Mouse (Mus musculus) heart, postnatal 0 days (tissue): ENCODE measurements at regions not wholly inside any gene's neighbourhood (a gene's known extent, or its start where the extent isn't known, plus 50 kb on each side); places are given as distances from the start of the nearest gene placed in this dataset.

Source experiments
- ATAC-seq: fragments of 200-750 bp; cut with Nextera tagmentation; 2 replicates; pipeline ENCODE4 v1.8.0; 2017; ENCODE audit warnings: low read depth, moderate number of reproducible peaks, moderate library complexity; ENCODE audit not compliant: insufficient read depth
- DNase-seq: peaks from one replicate; pipeline ENCODE4 v3.0.0-alpha.2; 2016; ENCODE audit warnings: low spot score
- H3K27ac ChIP-seq: fragments of 300-500 bp; sonication (generic); 2 replicates; pipeline ENCODE4 v1.5.1; 2014; ENCODE audit warnings: low read depth, mild to moderate bottlenecking
- H3K27me3 ChIP-seq: fragments of 300-500 bp; sonication (generic); 2 replicates; pipeline ENCODE4 v1.6.1; 2014; ENCODE audit warnings: low read length, mixed read lengths; ENCODE audit not compliant: control insufficient read depth, insufficient read depth
- H3K36me3 ChIP-seq: fragments of 300-500 bp; sonication (generic); replicated peaks from 2 replicates; pipeline ENCODE4 v1.6.1; 2014; ENCODE audit warnings: low read length, mixed read lengths; ENCODE audit not compliant: control insufficient read depth, insufficient read depth
- H3K4me1 ChIP-seq: fragments of 300-500 bp; sonication (generic); 2 replicates; pipeline ENCODE4 v1.6.1; 2014; ENCODE audit warnings: antibody characterized with exemption; ENCODE audit not compliant: control insufficient read depth, insufficient read depth
- H3K4me2 ChIP-seq: fragments of 300-500 bp; sonication (generic); 2 replicates; pipeline ENCODE4 v1.6.1; 2014; ENCODE audit warnings: low read depth, mild to moderate bottlenecking, low read length, moderate library complexity
- H3K4me3 ChIP-seq: fragments of 300-500 bp; sonication (generic); 2 replicates; pipeline ENCODE4 v1.5.1; 2014; ENCODE audit warnings: low read depth, low read length
- H3K9ac ChIP-seq: fragments of 300-500 bp; sonication (generic); replicated peaks from 2 replicates; pipeline ENCODE4 v1.6.1; 2014; ENCODE audit warnings: low read depth, low read length, mixed read lengths
- H3K9me3 ChIP-seq: fragments of 300-500 bp; sonication (generic); replicated peaks from 2 replicates; pipeline ENCODE4 v1.6.1; 2016; ENCODE audit warnings: low read length; ENCODE audit not compliant: control insufficient read depth
- CTCF ChIP-seq: IDR thresholded peaks from 2 replicates; pipeline ENCODE4 v1.5.1; 2016; ENCODE audit warnings: antibody characterized with exemption, control low read depth, low read depth
- EP300 ChIP-seq: IDR thresholded peaks from 2 replicates; pipeline ENCODE4 v1.6.1; 2016; ENCODE audit warnings: antibody characterized with exemption, low read depth
- WGBS: fragments of 180-500 bp; shearing (Covaris S2); extraction: QIAGEN DNeasy Blood & Tissue Kit; methylation state at CpG from one replicate; pipeline ENCODE4 v1.1.7; 2014; 5-methylcytosine and 5-hydroxymethylcytosine counted together

GRCm38 (mm10) chr17:9839256-9839655, 169.7 kb upstream of the Pabpc6 start:
- Histone ChIP-seq H3K27me3 (no peaks in the 10 kb centered on the region), H3K9me3 (no peaks in the 10 kb centered on the region), H3K4me1 (peaks cover 8% of the 10 kb centered on the region), H3K36me3 (no peaks in the 10 kb centered on the region), H3K9ac (no peak overlapping the region), H3K4me3 (no peak overlapping the region), H3K27ac (no peak overlapping the region), H3K4me2 (no peak overlapping the region)
- no peak for TF ChIP-seq EP300
- TF ChIP-seq CTCF, result no peak
- WGBS, result 60% methylated on average over 7 of the region's 7 CpGs
- DNase-seq (no peak), ATAC-seq (no peak)

GRCm38 (mm10) chr17:9836995-9837842, 167.7 kb upstream of the Pabpc6 start:
- H3K4me3 ChIP-seq, result no peak overlapping the region
- TF ChIP-seq CTCF (no peak), EP300 (no peak)
- no peak overlapping the region for H3K9ac ChIP-seq
- 47% methylated on average over 7 of the region's 7 CpGs for WGBS
- peaks cover 8% of the 10 kb centered on the region for H3K4me1 ChIP-seq
- no peaks in the 10 kb centered on the region for H3K36me3 ChIP-seq
- DNase-seq (peak; percentile 15), ATAC-seq (peak; percentile 86)
- H3K9me3 ChIP-seq, result no peaks in the 10 kb centered on the region
- H3K27ac ChIP-seq, result peak overlapping the region; percentile 64
- H3K27me3 ChIP-seq, result no peaks in the 10 kb centered on the region
- H3K4me2 ChIP-seq, result no peak overlapping the region

- 78% methylated on average over 5 of the region's 5 CpGs for WGBS
Measured at GRCm38 (mm10) chr17:9829895-9830294, 160.4 kb upstream of the Pabpc6 start.

GRCm38 (mm10) chr17:9821358-9821757, 151.8 kb upstream of the Pabpc6 start:
- Histone ChIP-seq H3K36me3 (no peaks in the 10 kb centered on the region), H3K4me2 (no peak overlapping the region), H3K9ac (no peak overlapping the region), H3K9me3 (no peaks in the 10 kb centered on the region; the same call in 1 of the 2 replicates), H3K4me3 (no peak overlapping the region), H3K4me1 (no peaks in the 10 kb centered on the region), H3K27me3 (no peaks in the 10 kb centered on the region), H3K27ac (no peak overlapping the region)
- DNase-seq, result no peak
- no peak for ATAC-seq
- TF ChIP-seq EP300 (no peak), CTCF (no peak)
- 77% methylated on average over 4 of the region's 4 CpGs for WGBS

More at GRCm38 (mm10) chr17:9829895-9830294, 160.4 kb upstream of the Pabpc6 start:
- no peaks in the 10 kb centered on the region for H3K27me3 ChIP-seq
- no peak overlapping the region for H3K4me2 ChIP-seq
- 0 out of 2 replicates have a peak, but pooled peaks cover 3% of the 10 kb centered on the region for H3K4me1 ChIP-seq
- no peak overlapping the region for H3K9ac ChIP-seq
- no peak overlapping the region for H3K4me3 ChIP-seq
- TF ChIP-seq CTCF (no peak), EP300 (no peak)
- no peaks in the 10 kb centered on the region for H3K36me3 ChIP-seq
- H3K27ac ChIP-seq, result no peak overlapping the region
- DNase-seq, result no peak
- H3K9me3 ChIP-seq, result no peaks in the 10 kb centered on the region
- no peak for ATAC-seq

- Histone ChIP-seq H3K4me3 (no peak overlapping the region), H3K9me3 (no peaks in the 10 kb centered on the region; the same call in 1 of the 2 replicates), H3K27ac (no peak overlapping the region), H3K4me1 (no peaks in the 10 kb centered on the region), H3K4me2 (no peak overlapping the region), H3K9ac (no peak overlapping the region), H3K36me3 (no peaks in the 10 kb centered on the region), H3K27me3 (no peaks in the 10 kb centered on the region)
- ATAC-seq (no peak), DNase-seq (no peak)
- TF ChIP-seq CTCF (no peak), EP300 (no peak)
Measured at GRCm38 (mm10) chr17:9817056-9817455, 147.5 kb upstream of the Pabpc6 start.

GRCm38 (mm10) chr17:9797069-9797468, 127.6 kb upstream of the Pabpc6 start:
- H3K9me3 ChIP-seq, result no peaks in the 10 kb centered on the region
- H3K4me3 ChIP-seq, result no peak overlapping the region
- DNase-seq, result no peak
- no peaks in the 10 kb centered on the region for H3K36me3 ChIP-seq
- H3K27me3 ChIP-seq, result no peaks in the 10 kb centered on the region
- 37% methylated on average over 8 of the region's 8 CpGs for WGBS
- H3K9ac ChIP-seq, result no peak overlapping the region
- TF ChIP-seq CTCF (no peak), EP300 (no peak)
- H3K27ac ChIP-seq, result 0 out of 2 replicates have a peak overlapping the region, but pooled peaks have one; percentile 25
- H3K4me1 ChIP-seq, result no peaks in the 10 kb centered on the region
- 0 out of 2 replicates have a peak, but pooled peaks have one; percentile 4 for ATAC-seq
- no peak overlapping the region for H3K4me2 ChIP-seq
